Mouse (Mus musculus) cerebellum, adult 2 months (tissue): ENCODE measurements around the gene Pde3a.

Experiments used
- CTCF ChIP-seq: fragments of 200-500 bp; IDR thresholded peaks from 2 replicates; pipeline ENCODE4 v1.5.1; 2011; ENCODE audit warnings: low read depth, mild to moderate bottlenecking, control low read depth, low read length, moderate library complexity, borderline replicate concordance; ENCODE audit not compliant: insufficient read depth
- POLR2A ChIP-seq: fragments of 200-500 bp; IDR thresholded peaks from 2 replicates; pipeline ENCODE4 v1.6.1; 2011; ENCODE audit warnings: low read length, control low read depth, borderline replicate concordance; ENCODE audit not compliant: insufficient read depth

- TF ChIP-seq CTCF: no peak
- no peak for TF ChIP-seq POLR2A
Measured at GRCm38 (mm10) chr6:141307326-141307725, 58.3 kb downstream of the Pde3a start.
